Mouse (Mus musculus): ENCODE results near the gene Dexi.

The Dexi gene

GRCm38 (mm10) chr16:10453872-10454582, 88.8 kb downstream of the Dexi start:
- DNase-seq (ENCODE audit: low read depth) = no peak

All from NIH3T3 (cell line).